Mouse (Mus musculus): ENCODE results near the gene Adh6a. TPM values are rescaled to one million over a fixed set of nuclear protein-coding genes. Genes with fewer than 3 reads are reported as not detected.

Adh6a gene
- polyA plus RNA-seq, 1 experiment: not detected

Other genes with a start within 250 kb of the Adh6a start
- gene 1110002E22Rik, start 248.2 kb upstream of the Adh6a start, polyA plus RNA-seq (2012; fragmentation: generic; extraction: Trizol): 22.3 TPM
- 0.24 TPM for gene Gm5105, start 245.9 kb upstream of the Adh6a start, polyA plus RNA-seq (2012; fragmentation: generic; extraction: Trizol)
- 6.3 TPM for gene Trmt10a, start 169.8 kb upstream of the Adh6a start, polyA plus RNA-seq (2012; fragmentation: generic; extraction: Trizol)
- gene Mttp, start 168.3 kb upstream of the Adh6a start, polyA plus RNA-seq (2012; fragmentation: generic; extraction: Trizol): 4.1 TPM
- not detected for gene 4930579F01Rik, start 119.5 kb upstream of the Adh6a start, polyA plus RNA-seq (2012; fragmentation: generic; extraction: Trizol)
- 8.1 TPM for gene Adh7, start 95.5 kb upstream of the Adh6a start, polyA plus RNA-seq (2012; fragmentation: generic; extraction: Trizol)
- not detected for gene Adh1, start 52.3 kb upstream of the Adh6a start, polyA plus RNA-seq (2012; fragmentation: generic; extraction: Trizol)
- not detected for gene Adh6b, start 28.5 kb downstream of the Adh6a start, polyA plus RNA-seq (2012; fragmentation: generic; extraction: Trizol)
- not detected for gene Adh4, start 102.2 kb downstream of the Adh6a start, polyA plus RNA-seq (2012; fragmentation: generic; extraction: Trizol)
- gene Adh5, start 129.8 kb downstream of the Adh6a start, polyA plus RNA-seq (2012; fragmentation: generic; extraction: Trizol): 79.7 TPM
- 29.0 TPM for gene Metap1, start 176.2 kb downstream of the Adh6a start, polyA plus RNA-seq (2012; fragmentation: generic; extraction: Trizol)
- 136 TPM for gene Eif4e, start 212.9 kb downstream of the Adh6a start, polyA plus RNA-seq (2012; fragmentation: generic; extraction: Trizol)